Comparison of ENCODE assay signal across 11 mouse cellular contexts in the genomic region with DNA sequence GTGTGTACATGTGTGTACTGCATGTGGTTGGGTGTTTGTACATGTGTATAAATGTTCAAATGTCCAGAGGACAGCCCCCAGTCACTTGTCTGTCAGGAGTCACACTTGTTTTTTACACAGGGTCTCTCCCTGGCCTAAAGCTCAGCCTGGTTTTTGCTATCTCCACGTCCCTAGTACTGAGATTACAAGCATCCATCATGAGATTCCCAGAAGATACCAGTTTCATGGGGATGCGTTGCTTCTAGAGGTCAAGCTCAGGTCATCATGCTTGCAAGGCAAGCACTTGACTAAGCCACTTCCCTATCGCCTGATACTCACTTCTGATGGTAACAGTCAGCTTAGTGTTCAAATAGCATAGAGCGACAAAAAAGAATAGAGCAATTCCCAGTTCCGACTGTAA.
"Had no signal": no experiment of that assay in that cellular context is flagged by ENCODE, and none has a peak within 500 bp of the region (broad histone marks: within the 10 kb centered on the region; RNA-seq: fewer than 3 reads in every experiment).

No protein-coding gene starts in this region.

- H3K9me3 ChIP-seq: intestine, embryonic 15.5 days; limb, embryonic 12.5 days; lung, embryonic 15.5 days; midbrain, embryonic 15.5 days had no signal

- H3K27me3 ChIP-seq: intestine, embryonic 15.5 days; lung, embryonic 15.5 days; midbrain, embryonic 15.5 days had no signal

- H3K4me2 ChIP-seq: intestine, embryonic 15.5 days; limb, embryonic 12.5 days; lung, embryonic 15.5 days; midbrain, embryonic 11.5 days; midbrain, embryonic 15.5 days had no signal

- H3K36me3 ChIP-seq: intestine, embryonic 15.5 days; limb, embryonic 12.5 days; lung, embryonic 15.5 days; midbrain, embryonic 15.5 days had no signal

- H3K27ac ChIP-seq: intestine, embryonic 15.5 days; limb, embryonic 12.5 days; lung, embryonic 15.5 days; midbrain, embryonic 15.5 days; stomach, postnatal 0 days had no signal

- H3K4me3 ChIP-seq: intestine, embryonic 15.5 days; limb, embryonic 12.5 days; lung, embryonic 15.5 days; midbrain, embryonic 15.5 days had no signal

- DNase-seq: kidney, adult 2 months; kidney, postnatal 25 days; lung, postnatal 14 days; right cerebral cortex, postnatal 25 days; thymus, postnatal 4 days had no signal

- ATAC-seq: intestine, embryonic 15.5 days; midbrain, embryonic 15.5 days had no signal

- H3K9ac ChIP-seq: intestine, embryonic 15.5 days; limb, embryonic 12.5 days; lung, embryonic 15.5 days; midbrain, embryonic 15.5 days had no signal

- H3K4me1 ChIP-seq: intestine, embryonic 15.5 days; limb, embryonic 12.5 days; lung, embryonic 15.5 days; midbrain, embryonic 15.5 days had no signal
